Mouse (Mus musculus) ovary, postnatal 10 days (tissue): ENCODE data around the gene Trim45.

Source experiments
- DNase-seq: peaks from one replicate; pipeline ENCODE4 v3.0.0; 2022; ENCODE audit warnings: low spot score

Trim45 gene

DNA sequence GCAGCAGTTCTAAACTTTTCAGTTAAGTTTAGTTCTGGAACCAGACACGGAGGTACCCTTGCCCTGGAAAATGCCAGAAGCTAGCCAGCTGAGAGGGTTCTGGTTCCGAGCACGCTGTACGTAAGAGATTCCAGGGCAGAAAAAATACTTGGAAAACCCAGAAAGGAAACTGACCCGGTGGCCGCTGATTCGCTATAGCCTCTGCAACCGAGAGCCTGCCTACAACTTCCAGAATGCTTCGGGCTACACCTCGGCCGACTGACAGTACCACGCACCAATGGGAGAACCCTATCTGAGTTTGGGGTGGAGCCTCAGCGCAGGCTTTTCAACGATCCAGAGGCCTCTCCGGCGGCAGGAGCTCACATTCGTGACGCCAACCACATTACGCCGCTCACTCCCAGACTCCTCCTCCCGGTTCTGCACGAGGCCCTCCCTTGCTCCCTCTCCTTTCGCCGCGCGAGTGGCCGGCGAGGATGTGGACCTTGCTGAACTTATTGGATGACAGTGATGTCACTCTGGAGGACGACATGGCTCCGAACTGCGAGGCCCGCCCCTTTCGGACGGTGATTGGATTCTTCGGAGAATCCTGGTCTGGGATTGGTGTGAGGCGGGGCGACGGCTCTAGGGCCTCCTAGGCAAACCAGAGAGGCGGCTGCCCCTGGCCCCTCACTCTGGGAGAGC, at the start of gene Trim45:
Gene Trim45 (plus strand): TSS at position 378 of the 681 bp plus-strand sequence.
- DNase-seq, result peak; percentile 98

DNA sequence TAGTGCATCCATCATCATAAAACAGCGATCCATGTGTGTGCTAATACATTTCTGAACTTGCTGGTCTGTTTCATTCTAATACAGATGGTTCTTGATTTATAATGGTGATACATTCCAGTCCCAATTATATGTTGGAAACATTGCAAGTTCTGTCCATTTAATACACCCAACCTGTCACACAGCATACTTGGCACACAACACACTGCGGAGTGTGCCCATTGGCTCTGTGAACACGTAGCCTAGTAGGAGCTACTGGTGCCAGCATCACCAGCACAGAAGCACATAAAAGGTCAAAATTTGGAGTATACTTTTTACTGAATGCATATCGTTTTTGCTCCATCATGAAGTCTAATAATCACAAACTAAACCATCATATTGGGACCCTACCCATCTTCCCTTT, 44.9 kb upstream of the Trim45 start:
- no peak for DNase-seq

DNA sequence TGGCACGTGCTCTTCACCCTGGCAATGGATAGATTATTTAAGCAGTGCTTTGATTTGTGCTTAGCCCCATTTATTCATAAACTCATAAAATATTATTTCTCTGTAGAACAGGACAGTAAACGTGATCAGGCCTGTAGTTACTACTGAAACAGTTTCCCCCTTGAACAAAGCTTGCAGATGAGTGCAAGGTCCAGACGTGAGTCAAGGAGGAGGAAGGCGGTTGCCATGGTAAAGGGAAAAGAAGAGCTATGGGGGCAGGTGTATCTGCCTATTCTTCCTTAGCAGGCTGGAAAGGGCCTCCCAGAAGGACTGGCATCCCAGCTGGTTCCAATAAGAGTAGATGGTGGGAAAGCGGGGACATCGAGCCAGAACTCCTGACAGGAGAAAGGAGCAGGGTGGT, 40.6 kb upstream of the Trim45 start:
- DNase-seq, result no peak

DNA sequence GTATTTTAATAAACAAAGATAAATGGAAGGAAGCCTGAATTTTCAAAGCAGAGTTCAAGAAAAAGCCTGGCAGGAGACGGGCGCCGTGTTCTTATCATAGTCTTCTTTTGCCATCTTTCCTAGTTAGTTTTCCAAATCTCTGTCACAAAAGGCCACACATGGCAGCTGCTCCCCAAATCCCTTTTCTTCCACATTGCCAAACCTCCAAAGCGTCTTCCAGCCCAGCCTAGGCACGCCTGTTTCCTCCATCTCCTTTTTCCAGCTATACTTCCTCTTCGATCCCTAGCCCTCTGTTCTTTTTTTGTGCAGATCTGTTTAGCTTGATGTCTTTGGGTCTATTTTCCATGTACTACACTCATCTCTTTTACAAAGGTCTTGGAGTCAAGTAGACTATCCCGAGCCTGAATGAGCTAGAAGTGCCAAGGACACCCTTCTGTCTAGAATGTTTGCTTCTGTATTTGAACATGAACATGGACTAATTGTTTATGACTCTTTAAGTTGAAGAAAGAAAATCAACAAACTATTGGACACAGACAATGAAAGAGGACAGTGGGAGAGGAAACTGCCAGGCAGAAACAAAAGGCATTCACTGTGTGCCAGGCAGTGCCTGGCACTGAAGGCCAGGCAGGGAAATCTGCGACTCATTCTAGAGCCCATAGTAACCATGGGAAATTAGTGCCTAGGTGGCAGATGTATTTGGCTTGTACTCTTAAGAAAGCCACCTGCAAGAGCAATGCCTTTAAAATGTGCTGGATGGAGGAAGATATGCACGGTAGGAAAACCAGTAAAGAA, 40.0 kb upstream of the Trim45 start:
- DNase-seq, result no peak

DNA sequence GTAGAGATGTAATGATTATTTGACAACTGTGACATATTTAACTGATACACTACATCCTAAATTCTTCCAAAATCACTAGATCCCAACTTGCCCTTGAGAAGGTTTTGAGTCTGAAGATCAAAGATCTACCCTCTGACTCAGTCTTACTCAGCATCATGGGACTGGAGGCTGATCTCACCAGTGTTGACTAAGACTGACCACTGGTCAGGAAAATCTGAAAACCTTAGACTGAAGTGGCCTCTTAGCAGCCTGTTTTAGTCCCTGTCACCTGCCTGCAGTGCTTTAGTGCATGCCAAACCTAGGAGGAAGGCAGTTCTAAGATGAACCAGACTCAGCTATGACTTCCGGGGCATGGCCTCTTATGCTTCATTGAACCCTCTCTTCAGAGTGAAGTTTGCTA, 32.8 kb upstream of the Trim45 start:
- no peak for DNase-seq

DNA sequence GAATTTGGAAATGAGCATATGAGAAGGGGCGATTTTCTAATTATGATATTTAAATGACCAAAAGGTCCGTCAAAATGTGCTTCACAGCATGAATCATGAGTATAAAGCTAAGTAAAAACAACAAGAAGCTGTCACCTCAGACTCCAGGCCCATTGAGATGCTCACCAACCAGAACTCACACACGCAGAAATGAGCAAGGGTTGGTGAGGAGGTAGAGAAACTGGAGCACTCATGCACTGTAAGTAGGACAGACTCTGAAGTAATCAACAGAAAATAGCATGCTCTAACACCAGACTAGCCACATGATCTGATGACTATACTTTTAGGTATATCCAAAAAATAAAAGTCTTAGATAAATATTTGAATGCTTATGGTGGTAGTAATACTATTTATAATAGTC, 31.6 kb upstream of the Trim45 start:
- no peak for DNase-seq

DNA sequence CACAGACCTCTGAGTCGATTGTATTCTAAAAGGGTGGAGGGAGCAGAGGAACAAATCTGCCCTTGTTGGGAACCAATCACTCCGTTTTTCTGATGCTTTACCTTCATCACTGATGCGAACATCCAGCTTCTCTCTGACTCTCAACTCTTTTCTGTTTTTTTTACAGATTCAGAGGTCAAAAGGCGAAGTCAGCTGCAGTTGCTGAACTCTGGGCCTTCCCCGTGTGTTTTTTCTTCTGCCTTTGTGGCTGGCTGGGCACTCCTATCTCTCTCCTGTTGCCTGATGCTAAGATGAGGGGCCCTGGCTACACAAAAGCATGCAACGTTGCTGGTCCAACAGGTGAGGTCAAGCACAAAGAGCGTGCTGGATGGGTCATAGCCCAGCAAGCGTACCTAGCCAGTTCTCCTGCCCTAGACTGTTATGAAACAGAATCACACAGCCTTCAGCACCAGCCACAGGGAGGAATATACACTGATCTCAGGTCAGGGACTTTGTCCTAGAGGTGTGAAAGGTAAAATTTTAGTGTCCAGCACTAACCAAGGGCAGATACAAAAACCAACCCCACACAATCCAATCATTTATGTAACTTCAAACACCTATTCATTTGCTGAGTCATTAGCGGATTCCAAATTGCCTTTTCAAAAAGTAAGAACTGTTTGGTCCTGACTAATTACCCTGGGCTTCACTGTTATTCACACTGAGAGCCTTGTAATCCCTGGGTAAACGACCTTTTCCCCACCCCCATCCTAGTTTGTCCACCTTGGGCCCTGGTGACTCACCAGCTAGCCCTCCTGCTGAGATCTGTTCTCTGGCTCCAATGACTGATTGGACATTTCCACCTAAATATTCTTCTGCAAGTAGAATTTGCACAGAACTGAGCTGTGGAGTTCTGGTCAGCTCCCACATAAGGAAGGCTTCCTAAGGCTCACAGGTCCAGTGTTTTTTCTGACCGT, 29.3 kb upstream of the Trim45 start:
- DNase-seq, result no peak

DNA sequence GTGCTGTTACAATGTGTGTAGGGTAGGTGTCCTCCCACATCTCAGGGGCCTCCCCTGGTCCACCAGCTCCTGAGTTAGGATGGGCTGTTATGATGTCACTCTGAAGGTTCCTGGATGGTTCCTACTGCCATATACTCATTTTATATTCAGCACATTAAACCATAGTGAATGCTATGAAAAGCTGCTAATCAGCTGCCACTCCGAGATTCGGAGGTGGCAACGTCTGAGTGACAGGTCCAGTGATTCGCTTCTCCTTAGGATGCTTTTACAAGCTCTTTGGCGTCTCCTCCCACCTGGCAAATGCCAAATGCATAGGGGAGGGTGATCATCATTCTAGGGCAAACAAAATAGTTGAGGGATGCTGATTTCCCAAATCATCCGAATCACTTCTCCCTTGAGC, 26.5 kb upstream of the Trim45 start:
- DNase-seq, result no peak

DNA sequence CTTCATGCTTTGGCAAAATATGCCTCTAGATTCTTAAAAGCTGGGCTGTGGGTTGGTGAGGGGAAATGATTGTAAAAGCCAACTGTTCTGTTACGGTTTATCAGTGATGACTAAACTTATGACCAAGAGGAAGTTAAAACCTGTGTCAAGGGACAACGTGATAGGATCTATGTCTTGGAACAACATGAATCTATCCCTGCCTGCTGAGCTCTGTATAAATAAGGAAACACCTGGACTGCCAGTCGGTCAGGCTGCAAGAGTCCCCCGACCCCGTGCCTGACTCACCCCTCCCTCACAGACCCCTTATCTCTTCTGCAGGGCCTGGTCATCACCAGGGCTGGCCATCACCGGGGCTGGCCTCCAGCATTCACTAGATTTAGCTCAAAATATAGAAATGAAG, 15.9 kb upstream of the Trim45 start:
- no peak for DNase-seq

DNA sequence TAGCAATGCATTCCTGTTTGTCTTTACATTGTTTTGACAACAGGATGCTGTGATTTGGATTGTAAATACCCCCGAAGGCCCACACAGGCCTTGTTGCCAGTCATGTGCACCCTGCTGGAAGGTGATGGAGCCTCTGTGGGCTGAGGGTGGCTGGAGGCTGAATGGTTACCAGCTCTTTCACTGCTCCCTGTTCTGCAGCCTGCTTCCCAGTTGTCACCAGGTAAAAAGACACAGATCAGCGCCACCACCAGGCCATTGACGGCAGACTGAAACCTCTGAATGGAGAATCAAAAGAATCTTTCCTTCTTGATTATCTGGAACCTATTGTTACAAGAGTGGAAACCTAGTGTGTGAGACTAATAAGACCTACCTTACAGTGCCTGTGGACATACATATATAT, 15.1 kb upstream of the Trim45 start:
- no peak for DNase-seq

DNA sequence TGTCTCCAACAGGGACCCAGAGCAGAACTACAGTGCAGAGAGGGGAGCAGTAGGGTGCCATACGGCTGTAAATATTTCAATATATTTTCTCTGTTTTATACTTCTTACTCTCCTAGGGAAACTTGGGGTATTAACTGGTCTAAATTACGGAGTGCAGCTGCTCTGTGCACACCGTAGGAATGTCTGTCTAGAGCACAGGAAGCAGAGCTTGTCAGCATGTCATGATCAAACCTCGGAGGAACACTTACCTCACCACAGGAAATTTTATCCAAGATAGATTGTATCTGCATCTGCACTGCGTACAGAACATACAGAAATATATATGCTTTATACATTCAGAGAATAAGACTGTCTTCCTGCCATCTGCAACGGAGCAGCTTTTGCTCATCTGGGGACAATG, 13.4 kb upstream of the Trim45 start:
- no peak for DNase-seq

DNA sequence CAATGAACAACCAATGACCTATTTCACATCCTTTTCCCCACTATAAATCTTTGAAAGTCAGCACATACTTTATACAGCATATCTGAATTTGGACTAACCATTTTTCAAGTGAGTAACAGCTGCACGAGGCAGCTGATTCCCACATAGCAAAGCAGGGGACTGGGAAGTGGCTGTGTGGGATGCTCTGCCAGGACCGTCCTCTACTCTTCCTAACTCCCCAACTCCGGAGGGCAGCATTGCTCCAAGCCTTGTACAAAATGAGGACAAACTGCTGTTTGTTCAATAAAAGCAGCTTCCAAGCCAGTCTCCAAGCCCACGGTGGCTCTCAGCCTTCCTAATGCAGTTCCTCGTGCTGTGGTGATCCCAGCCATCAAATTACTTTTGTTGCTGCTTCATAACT, 11.4 kb upstream of the Trim45 start:
- DNase-seq, result no peak

DNA sequence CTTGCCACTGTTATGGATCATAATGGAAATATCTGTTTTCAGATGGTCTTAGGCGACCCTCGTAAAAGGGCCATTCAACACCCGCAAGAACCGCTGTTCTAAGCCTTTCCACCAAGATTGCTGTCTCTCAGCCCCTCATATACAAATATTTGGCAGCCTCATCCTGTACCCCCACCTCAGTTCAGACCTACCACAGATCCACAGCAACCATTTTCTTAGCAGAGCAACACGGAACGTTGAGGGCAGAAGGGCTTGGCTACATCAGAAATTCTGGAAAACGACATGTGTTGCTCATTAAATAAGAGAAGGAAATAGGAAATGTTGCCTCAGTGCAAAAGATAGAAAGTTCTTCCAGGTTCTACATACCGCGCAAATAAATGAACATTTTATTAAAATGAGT, 11.0 kb upstream of the Trim45 start:
- no peak for DNase-seq

DNA sequence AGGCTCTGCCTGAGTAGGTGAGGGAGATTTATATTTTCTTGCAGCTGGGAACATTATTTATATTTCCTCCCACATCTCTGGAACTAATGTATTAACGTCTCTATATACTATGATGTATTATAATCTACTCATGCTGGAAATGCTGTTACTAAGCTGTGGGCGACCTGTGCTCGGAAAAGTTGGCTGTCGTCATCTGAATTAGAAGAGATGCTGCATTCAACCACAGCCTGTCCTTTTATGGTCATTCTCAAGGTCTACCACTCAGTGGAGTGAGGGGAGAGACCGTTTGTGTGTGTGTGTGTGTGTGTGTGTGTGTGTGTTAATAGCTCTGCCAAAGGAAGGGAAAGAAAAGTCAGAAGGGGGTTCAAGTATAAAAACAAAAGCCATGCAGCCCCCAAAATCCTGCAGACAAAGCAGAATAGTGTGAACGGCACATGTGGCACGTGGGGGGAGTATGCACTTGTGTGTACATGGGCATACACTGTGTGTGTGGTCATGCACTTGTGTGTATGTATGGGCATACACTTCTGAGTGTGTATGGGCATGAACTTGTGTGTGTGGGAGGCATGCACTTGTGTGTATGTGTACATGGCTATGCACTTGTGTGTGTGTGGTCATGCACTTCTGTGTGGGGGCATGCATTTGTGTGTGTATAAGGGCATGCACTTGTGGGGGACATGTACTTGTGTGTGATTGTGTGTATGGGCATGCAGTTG, 10.3 kb upstream of the Trim45 start:
- DNase-seq, result no peak

DNA sequence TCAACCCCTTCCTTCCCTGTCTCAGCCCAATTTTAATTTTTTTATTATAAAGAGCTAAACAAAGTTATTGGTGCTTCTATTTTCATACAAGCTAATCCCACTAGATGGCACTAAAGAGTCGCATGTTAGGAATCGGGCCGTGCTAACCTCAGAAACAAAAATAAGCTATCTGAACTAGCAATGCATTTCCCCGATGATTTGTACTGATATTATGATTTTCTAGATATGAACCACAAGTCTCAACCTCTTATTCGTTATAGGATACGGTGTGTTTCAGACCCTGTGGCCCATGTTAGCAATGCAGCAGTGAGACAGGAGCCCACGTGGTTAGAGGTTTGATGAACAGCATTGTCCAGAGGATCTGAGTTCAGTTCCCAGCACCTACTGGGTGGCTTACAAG, 5.2 kb upstream of the Trim45 start:
- DNase-seq, result no peak

DNA sequence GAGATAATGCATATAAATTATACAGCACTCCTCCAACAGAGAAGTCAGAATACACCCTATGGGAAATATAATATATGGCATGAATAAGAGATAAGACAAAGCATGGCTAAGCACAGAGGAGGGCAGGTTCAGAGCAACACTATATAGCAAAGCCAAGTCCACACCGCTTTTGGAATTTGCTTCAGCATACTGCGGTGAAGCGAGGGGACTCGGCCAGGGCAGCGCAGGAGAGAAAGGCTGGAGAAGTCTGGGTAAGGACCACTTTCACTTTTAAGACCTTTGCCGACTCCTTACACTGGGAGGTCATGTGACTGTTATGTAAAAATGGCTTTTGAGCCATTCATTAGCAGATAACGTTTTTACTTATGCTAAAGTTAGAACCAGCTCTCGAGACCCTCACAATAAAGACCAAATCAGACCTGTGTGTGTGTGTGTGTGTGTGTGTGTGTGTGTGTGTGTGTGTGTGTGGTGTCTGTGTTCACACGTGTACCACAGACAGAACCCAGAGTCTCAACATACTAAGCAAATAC, 1.3 kb upstream of the Trim45 start:
- no peak for DNase-seq

DNA sequence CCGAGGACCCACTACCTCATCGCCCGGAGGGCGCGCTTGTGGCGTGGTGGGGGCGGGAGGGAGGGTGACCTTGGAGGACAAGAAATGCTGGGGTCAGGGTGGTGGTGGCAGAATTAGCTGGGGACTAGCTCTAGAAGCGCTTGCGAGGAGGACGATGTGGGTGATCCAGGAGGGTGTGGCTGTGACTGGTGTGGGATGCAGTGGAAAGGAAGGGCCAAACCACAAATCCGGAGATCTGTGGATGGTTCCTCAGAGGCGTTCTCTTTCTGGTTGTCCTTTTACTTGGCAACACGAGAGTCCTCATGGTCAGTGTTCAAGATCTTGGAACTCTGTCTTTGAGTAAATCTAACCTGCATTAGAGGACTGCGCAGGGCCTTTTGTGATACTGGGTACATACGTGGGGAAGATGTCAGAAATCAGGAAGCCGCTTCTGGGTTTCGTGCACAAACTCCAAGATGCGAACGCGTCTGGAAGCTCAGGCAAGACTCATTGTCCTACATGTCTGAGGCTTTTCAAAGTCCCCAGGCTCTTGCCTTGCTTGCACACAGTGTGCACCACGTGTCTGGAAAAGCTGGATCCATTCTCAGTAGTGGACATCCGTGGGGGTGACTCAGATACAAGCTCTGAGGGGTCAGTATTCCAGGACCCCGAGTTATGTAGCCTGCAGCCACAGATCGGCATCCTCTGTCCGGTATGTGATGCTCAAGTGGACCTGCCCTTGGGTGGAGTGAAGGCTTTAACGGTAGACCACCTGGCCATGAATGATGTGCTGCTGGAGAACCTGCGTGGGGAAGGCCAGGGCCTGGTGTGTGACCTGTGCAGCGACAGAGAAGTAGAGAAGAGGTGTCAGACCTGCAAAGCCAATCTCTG, 739 bp downstream of the Trim45 start:
- DNase-seq, result no peak

DNA sequence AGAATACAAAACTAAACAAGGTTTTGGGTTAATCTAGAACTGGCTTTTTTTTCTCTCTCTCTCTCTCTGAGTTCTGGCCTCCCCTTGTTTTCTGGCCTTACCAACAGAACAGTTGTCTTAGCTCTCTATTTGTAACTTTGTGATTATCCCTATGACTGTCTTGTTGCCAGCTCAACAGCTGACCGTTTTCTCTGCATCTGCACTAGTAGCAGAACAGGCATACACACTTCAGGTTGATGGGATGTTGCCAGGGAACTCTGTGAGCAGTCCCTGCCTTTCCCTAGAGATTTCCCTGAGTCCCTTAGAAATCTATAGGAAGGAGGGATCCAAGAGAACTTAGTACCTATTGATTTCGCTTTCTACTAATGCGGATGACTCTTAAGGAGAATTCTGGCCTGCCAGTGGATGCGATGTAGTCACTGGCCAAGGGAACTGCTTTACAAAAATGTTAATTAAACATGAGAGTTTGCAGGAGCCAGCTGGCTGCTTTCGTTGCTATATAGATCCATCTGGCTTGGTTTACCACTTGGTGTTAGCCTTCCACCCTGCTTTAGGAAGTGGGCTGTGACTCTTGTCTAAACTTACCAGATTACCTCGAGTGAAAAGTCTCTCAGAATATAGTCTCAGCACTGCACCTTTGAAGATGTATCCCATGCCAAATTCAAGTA, 2.2 kb downstream of the Trim45 start:
- no peak for DNase-seq

DNA sequence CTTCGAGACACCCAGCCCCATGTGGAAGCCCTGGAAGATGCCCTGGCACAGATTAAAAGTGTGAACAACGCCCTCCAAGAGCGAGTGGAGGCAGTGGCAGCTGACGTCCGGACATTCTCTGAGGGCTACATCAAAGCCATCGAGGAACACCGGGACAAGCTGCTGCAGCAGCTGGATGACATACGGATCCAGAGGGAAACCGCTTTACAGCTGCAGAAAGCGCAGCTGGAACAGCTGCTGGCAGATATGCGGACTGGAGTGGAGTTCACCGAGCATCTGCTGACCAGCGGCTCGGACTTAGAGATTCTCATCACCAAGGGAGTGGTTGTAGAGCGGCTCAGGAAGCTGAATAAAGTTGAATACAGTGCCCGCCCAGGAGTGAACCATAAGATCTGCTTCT, 3.2 kb downstream of the Trim45 start:
- no peak for DNase-seq
